Mouse (Mus musculus): Measurements from ENCODE around the gene Spint3. TPM values are rescaled to one million over a fixed set of nuclear protein-coding genes. Genes with fewer than 3 reads are reported as not detected.

Gene Spint3
- polyA plus RNA-seq, 1 experiment from 2014 or later, result not detected

DNA sequence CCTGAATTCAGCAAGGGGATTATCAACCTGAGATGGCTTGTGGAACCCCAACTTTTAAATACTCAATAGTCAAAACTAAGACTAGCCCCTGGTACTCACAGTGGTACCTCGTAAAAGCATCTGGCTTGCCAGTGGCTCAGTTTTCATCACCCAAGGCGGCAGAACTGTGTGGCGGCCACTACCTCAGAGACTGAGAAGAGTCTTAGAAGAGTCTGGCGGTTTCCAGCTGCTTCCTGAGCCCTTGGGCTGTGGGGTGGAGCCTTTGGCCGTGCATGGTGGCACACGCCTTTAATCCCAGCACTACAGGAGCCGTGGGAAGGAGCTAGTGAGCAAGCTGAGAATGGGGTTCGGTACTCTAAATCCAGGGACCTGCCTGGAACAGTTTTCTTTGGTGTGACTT lies 51.0 kb downstream of the Spint3 start:
- 22% methylated on average over 8 of the region's 8 CpGs for WGBS (ENCODE audit: insufficient replicate concordance)
- Histone ChIP-seq H3K9me3 (replicated peaks; ENCODE audit: control insufficient read depth, low read length) (no peaks in the 10 kb centered on the region), H3K4me2 (no peak overlapping the region), H3K4me1 (ENCODE audit: control insufficient read depth, insufficient read depth, low read length) (no peaks in the 10 kb centered on the region), H3K36me3 (ENCODE audit: control insufficient read depth, insufficient read depth, low read length) (no peaks in the 10 kb centered on the region), H3K27ac (ENCODE audit: low read depth, low read length) (no peak overlapping the region), H3K27me3 (ENCODE audit: control insufficient read depth, insufficient read depth, low read length) (peaks cover 3% of the 10 kb centered on the region; the same call in 1 of the 2 replicates), H3K4me3 (ENCODE audit: low read depth, low read length) (no peak overlapping the region), H3K9ac (ENCODE audit: low read depth, low read length) (no peak overlapping the region)
- ATAC-seq (replicated peaks; ENCODE audit: insufficient number of reproducible peaks, low FRiP score, low TSS enrichment), result no peak

DNA sequence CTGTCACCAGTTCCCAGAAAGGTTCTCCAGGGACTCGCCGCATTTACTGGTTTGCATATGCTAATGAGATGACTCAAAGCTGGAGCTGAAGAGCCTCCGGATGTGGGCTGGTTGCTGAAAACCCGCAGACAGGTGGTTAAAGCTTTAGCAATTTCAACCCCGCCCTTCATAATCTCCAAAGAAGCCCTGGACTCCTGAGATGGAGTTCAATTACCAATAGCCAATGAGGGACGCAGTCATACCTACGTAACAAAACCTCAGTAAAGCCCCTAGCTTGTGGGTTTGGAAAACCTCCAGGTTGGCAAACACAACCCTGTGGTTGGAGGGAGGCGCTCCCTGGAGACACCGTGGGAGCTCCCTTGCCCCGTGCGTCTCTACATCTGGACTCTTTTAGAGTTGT lies 51.4 kb downstream of the Spint3 start:
- H3K4me2 ChIP-seq, result no peak overlapping the region
- no peaks in the 10 kb centered on the region for H3K9me3 ChIP-seq (replicated peaks; ENCODE audit: control insufficient read depth, low read length)
- H3K27me3 ChIP-seq (ENCODE audit: control insufficient read depth, insufficient read depth, low read length), result peaks cover 3% of the 10 kb centered on the region; the same call in 1 of the 2 replicates
- no peak overlapping the region for H3K4me3 ChIP-seq (ENCODE audit: low read depth, low read length)
- H3K9ac ChIP-seq (ENCODE audit: low read depth, low read length), result no peak overlapping the region
- no peak for ATAC-seq (replicated peaks; ENCODE audit: insufficient number of reproducible peaks, low FRiP score, low TSS enrichment)
- H3K27ac ChIP-seq (ENCODE audit: low read depth, low read length), result no peak overlapping the region
- H3K4me1 ChIP-seq (ENCODE audit: control insufficient read depth, insufficient read depth, low read length), result no peaks in the 10 kb centered on the region
- 15% methylated on average over 11 of the region's 11 CpGs for WGBS (ENCODE audit: insufficient replicate concordance)
- H3K36me3 ChIP-seq (ENCODE audit: control insufficient read depth, insufficient read depth, low read length), result no peaks in the 10 kb centered on the region

DNA sequence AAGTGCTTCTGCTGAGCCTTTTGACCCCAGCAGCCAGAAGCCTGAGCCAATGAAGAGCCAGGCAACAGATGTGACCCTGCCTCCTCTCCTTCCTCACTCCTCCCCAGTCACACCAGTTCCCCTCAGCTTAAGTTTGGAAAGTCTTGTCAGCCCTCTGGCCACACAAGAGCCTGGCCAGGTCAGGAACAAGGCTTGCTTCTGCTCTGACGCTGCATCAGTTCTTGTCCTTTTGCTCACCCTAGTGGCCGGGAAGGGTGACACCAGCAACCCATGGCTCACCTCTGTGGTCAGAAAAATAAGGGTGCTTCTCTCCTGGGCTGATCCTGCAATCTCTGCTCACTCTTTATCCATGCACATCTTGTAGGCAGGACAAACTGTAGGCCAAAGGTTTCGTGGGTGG lies 52.5 kb downstream of the Spint3 start:
- Histone ChIP-seq H3K4me3 (ENCODE audit: low read depth, low read length) (no peak overlapping the region), H3K4me2 (no peak overlapping the region), H3K9me3 (replicated peaks; ENCODE audit: control insufficient read depth, low read length) (no peaks in the 10 kb centered on the region), H3K9ac (ENCODE audit: low read depth, low read length) (no peak overlapping the region), H3K27me3 (ENCODE audit: control insufficient read depth, insufficient read depth, low read length) (peaks cover 3% of the 10 kb centered on the region; the same call in 1 of the 2 replicates), H3K4me1 (ENCODE audit: control insufficient read depth, insufficient read depth, low read length) (no peaks in the 10 kb centered on the region), H3K27ac (ENCODE audit: low read depth, low read length) (no peak overlapping the region), H3K36me3 (ENCODE audit: control insufficient read depth, insufficient read depth, low read length) (no peaks in the 10 kb centered on the region)
- 8% methylated on average over 3 of the region's 3 CpGs for WGBS (ENCODE audit: insufficient replicate concordance)
- ATAC-seq (replicated peaks; ENCODE audit: insufficient number of reproducible peaks, low FRiP score, low TSS enrichment), result no peak; the same call in 1 of the 2 replicates

Other genes starting within 250 kb of the Spint3 start
- not detected in 2 replicates for gene Svs5, start 240.7 kb downstream of the Spint3 start, polyA plus RNA-seq (2014; fragmentation: Nextera tagmentation; extraction: Ambion mirVana)
- gene Slpi, start 184.4 kb downstream of the Spint3 start, polyA plus RNA-seq (2014; fragmentation: Nextera tagmentation; extraction: Ambion mirVana), result 0.39 and 0.97 TPM in 2 replicates
- gene Rbpjl, start 170.3 kb downstream of the Spint3 start, polyA plus RNA-seq (2014; fragmentation: Nextera tagmentation; extraction: Ambion mirVana), result 0.06 and 0.19 TPM in 2 replicates
- 0.34 and 0.77 TPM in 2 replicates for gene Matn4, start 168.3 kb downstream of the Spint3 start, polyA plus RNA-seq (2014; fragmentation: Nextera tagmentation; extraction: Ambion mirVana)
- gene Sdc4, start 129.6 kb downstream of the Spint3 start, polyA plus RNA-seq (2014; fragmentation: Nextera tagmentation; extraction: Ambion mirVana), result 33.9 and 34.6 TPM in 2 replicates
- 37.0 and 42.3 TPM in 2 replicates for gene Sys1, start 116.5 kb downstream of the Spint3 start, polyA plus RNA-seq (2014; fragmentation: Nextera tagmentation; extraction: Ambion mirVana)
- gene Gm20458, start 112.5 kb downstream of the Spint3 start, polyA plus RNA-seq (2014; fragmentation: Nextera tagmentation; extraction: Ambion mirVana), result 4.8 and 8.4 TPM in 2 replicates
- gene Trp53tg5, start 99.7 kb downstream of the Spint3 start, polyA plus RNA-seq (2014; fragmentation: Nextera tagmentation; extraction: Ambion mirVana), result not detected in 2 replicates
- gene Dbndd2, start 87.4 kb downstream of the Spint3 start, polyA plus RNA-seq (2014; fragmentation: Nextera tagmentation; extraction: Ambion mirVana), result 16.5 and 21.9 TPM in 2 replicates
- 63.0 and 66.0 TPM in 2 replicates for gene Pigt, start 75.9 kb downstream of the Spint3 start, polyA plus RNA-seq (2014; fragmentation: Nextera tagmentation; extraction: Ambion mirVana)
- gene Wfdc2, start 11.0 kb downstream of the Spint3 start, polyA plus RNA-seq (2014; fragmentation: Nextera tagmentation; extraction: Ambion mirVana), result 6.6 and 10.3 TPM in 2 replicates
- not detected in 2 replicates for gene Wfdc6a, start 12.0 kb upstream of the Spint3 start, polyA plus RNA-seq (2014; fragmentation: Nextera tagmentation; extraction: Ambion mirVana)
- gene Eppin, start 20.1 kb upstream of the Spint3 start, polyA plus RNA-seq (2014; fragmentation: Nextera tagmentation; extraction: Ambion mirVana), result not detected in 2 replicates
- gene Wfdc6b, start 40.1 kb upstream of the Spint3 start, polyA plus RNA-seq (2014; fragmentation: Nextera tagmentation; extraction: Ambion mirVana), result not detected in 2 replicates
- gene Wfdc8, start 40.2 kb upstream of the Spint3 start, polyA plus RNA-seq (2014; fragmentation: Nextera tagmentation; extraction: Ambion mirVana), result not detected in 2 replicates
- gene Wfdc16, start 65.3 kb upstream of the Spint3 start, polyA plus RNA-seq (2014; fragmentation: Nextera tagmentation; extraction: Ambion mirVana), result not detected in 2 replicates
- 0.53 TPM in 1 of 2 replicates, not detected in the other for gene Wfdc10, start 82.6 kb upstream of the Spint3 start, polyA plus RNA-seq (2014; fragmentation: Nextera tagmentation; extraction: Ambion mirVana)
- not detected in 2 replicates for gene Wfdc9, start 83.1 kb upstream of the Spint3 start, polyA plus RNA-seq (2014; fragmentation: Nextera tagmentation; extraction: Ambion mirVana)
- not detected in 2 replicates for gene Wfdc11, start 100.6 kb upstream of the Spint3 start, polyA plus RNA-seq (2014; fragmentation: Nextera tagmentation; extraction: Ambion mirVana)
- not detected in 2 replicates for gene Wfdc13, start 111.6 kb upstream of the Spint3 start, polyA plus RNA-seq (2014; fragmentation: Nextera tagmentation; extraction: Ambion mirVana)
- not detected in 2 replicates for gene Spint4, start 125.0 kb upstream of the Spint3 start, polyA plus RNA-seq (2014; fragmentation: Nextera tagmentation; extraction: Ambion mirVana)
- gene Spint5, start 141.8 kb upstream of the Spint3 start, polyA plus RNA-seq (2014; fragmentation: Nextera tagmentation; extraction: Ambion mirVana), result not detected in 2 replicates
- gene Wfdc3, start 172.5 kb upstream of the Spint3 start, polyA plus RNA-seq (2014; fragmentation: Nextera tagmentation; extraction: Ambion mirVana), result 0.19 TPM in 1 of 2 replicates, not detected in the other
- 52.6 and 57.3 TPM in 2 replicates for gene Dnttip1, start 172.5 kb upstream of the Spint3 start, polyA plus RNA-seq (2014; fragmentation: Nextera tagmentation; extraction: Ambion mirVana)
- gene Ube2c, start 196.4 kb upstream of the Spint3 start, polyA plus RNA-seq (2014; fragmentation: Nextera tagmentation; extraction: Ambion mirVana), result 449 and 506 TPM in 2 replicates
- gene Tnnc2, start 206.5 kb upstream of the Spint3 start, polyA plus RNA-seq (2014; fragmentation: Nextera tagmentation; extraction: Ambion mirVana), result 0.48 and 1.4 TPM in 2 replicates
- 25.1 and 27.2 TPM in 2 replicates for gene Snx21, start 212.4 kb upstream of the Spint3 start, polyA plus RNA-seq (2014; fragmentation: Nextera tagmentation; extraction: Ambion mirVana)
- 15.1 and 16.8 TPM in 2 replicates for gene Acot8, start 231.4 kb upstream of the Spint3 start, polyA plus RNA-seq (2014; fragmentation: Nextera tagmentation; extraction: Ambion mirVana)
- 7.2 and 7.4 TPM in 2 replicates for gene Zswim3, start 231.6 kb upstream of the Spint3 start, polyA plus RNA-seq (2014; fragmentation: Nextera tagmentation; extraction: Ambion mirVana)
- gene Zswim1, start 249.2 kb upstream of the Spint3 start, polyA plus RNA-seq (2014; fragmentation: Nextera tagmentation; extraction: Ambion mirVana), result 11.4 and 11.7 TPM in 2 replicates

All from heart, embryonic 11.5 days (tissue).